Comparison of ENCODE assay signal across 10 mouse cellular contexts in genomic region chr11:32223297-32223967, GRCm38 (mm10). TPM values are rescaled to one million over a fixed set of nuclear protein-coding genes. Genes with fewer than 3 reads are reported as not detected.
DNase-seq lines count a peak whose midpoint lies in the region; ATAC-seq and TF ChIP-seq lines count a peak whose summit lies in the region.
"Had no signal": no experiment of that assay in that cellular context is flagged by ENCODE, and none has a peak within 500 bp of the region (broad histone marks: within the 10 kb centered on the region; RNA-seq: fewer than 3 reads in every experiment).

No protein-coding gene starts in this region.

- ATAC-seq in forebrain, embryonic 16.5 days, result no peak
- ATAC-seq in intestine, embryonic 15.5 days, result no peak

- no peak overlapping the region for H3K27ac ChIP-seq in forebrain, embryonic 10.5 days
- no peak overlapping the region for H3K27ac ChIP-seq in forebrain, embryonic 16.5 days (ENCODE audit: low read length)
- H3K27ac ChIP-seq in layer of hippocampus, adult 2 months, result no peak overlapping the region
- H3K27ac ChIP-seq in intestine, embryonic 15.5 days, result peak overlapping the region; percentile 98

- H3K4me3 ChIP-seq in forebrain, embryonic 10.5 days, result 0 out of 2 replicates have a peak overlapping the region, but pooled peaks have one; percentile 88
- H3K4me3 ChIP-seq in forebrain, embryonic 16.5 days (replicated peaks; ENCODE audit: low read length), result no peak overlapping the region
- H3K4me3 ChIP-seq in layer of hippocampus, adult 2 months, result no peak overlapping the region
- H3K4me3 ChIP-seq in E14TG2a.4 (replicated peaks; ENCODE audit: low read length), result peak overlapping the region; percentile 95; the same call in 1 of the 2 replicates
- H3K4me3 ChIP-seq in intestine, embryonic 15.5 days (replicated peaks), result no peak overlapping the region

- peaks cover 6% of the 10 kb centered on the region; the same call in 1 of the 2 replicates for H3K36me3 ChIP-seq in forebrain, embryonic 10.5 days (replicated peaks)
- H3K36me3 ChIP-seq in forebrain, embryonic 16.5 days (ENCODE audit: control insufficient read depth, insufficient read depth), result no peaks in the 10 kb centered on the region
- peaks cover 8% of the 10 kb centered on the region for H3K36me3 ChIP-seq in E14TG2a.4 (ENCODE audit: insufficient read depth, low read length)
- no peaks in the 10 kb centered on the region; the same call in 1 of the 2 replicates for H3K36me3 ChIP-seq in intestine, embryonic 15.5 days

- peaks cover 33% of the 10 kb centered on the region for H3K27me3 ChIP-seq in forebrain, embryonic 10.5 days (ENCODE audit: poor library complexity, severe bottlenecking)
- H3K27me3 ChIP-seq in forebrain, embryonic 16.5 days (replicated peaks; ENCODE audit: control insufficient read depth, insufficient read depth, low read length), result peaks cover 17% of the 10 kb centered on the region
- peaks cover 31% of the 10 kb centered on the region for H3K27me3 ChIP-seq in E14TG2a.4 (ENCODE audit: insufficient read depth, low read length)
- no peaks in the 10 kb centered on the region for H3K27me3 ChIP-seq in intestine, embryonic 15.5 days (replicated peaks)

- H3K4me1 ChIP-seq in forebrain, embryonic 10.5 days, result peaks cover 83% of the 10 kb centered on the region
- H3K4me1 ChIP-seq in forebrain, embryonic 16.5 days (replicated peaks; ENCODE audit: control insufficient read depth, insufficient read depth, low read length), result peaks cover 44% of the 10 kb centered on the region
- peaks cover 80% of the 10 kb centered on the region for H3K4me1 ChIP-seq in E14TG2a.4 (replicated peaks; ENCODE audit: low read depth, low read length)
- H3K4me1 ChIP-seq in intestine, embryonic 15.5 days (replicated peaks), result peaks cover 64% of the 10 kb centered on the region

- no peak overlapping the region for H3K4me2 ChIP-seq in forebrain, embryonic 16.5 days (ENCODE audit: low read length)
- peak overlapping the region; percentile 82; the same call in 1 of the 2 replicates for H3K4me2 ChIP-seq in intestine, embryonic 15.5 days (replicated peaks)

- DNase-seq in forebrain, embryonic 10.5 days (ENCODE audit: extremely low spot score, low spot score), result no peak
- no peak for DNase-seq in layer of hippocampus, adult 2 months (ENCODE audit: low spot score in 2 of 2)
- DNase-seq in layer of hippocampus, adult 18-20 months (ENCODE audit: low spot score in 2 of 2), result no peak
- no peak for DNase-seq in layer of hippocampus, postnatal 36 days
- no peak for DNase-seq in kidney, adult 11 months
- DNase-seq: cerebellum, adult 11 months had no signal

- peak; percentile 46 for TF ChIP-seq CTCF in layer of hippocampus, adult 2 months (conservative IDR thresholded peaks at IDR 0.05)
- peak; percentile 13; the same call in 1 of the 2 replicates for TF ChIP-seq CTCF in E14TG2a.4 (conservative IDR thresholded peaks at IDR 0.05; ENCODE audit: low read length)

- no peaks in the 10 kb centered on the region for H3K9me3 ChIP-seq in forebrain, embryonic 10.5 days
- no peaks in the 10 kb centered on the region for H3K9me3 ChIP-seq in forebrain, embryonic 16.5 days (ENCODE audit: control insufficient read depth, low read length)
- H3K9me3 ChIP-seq in E14TG2a.4 (ENCODE audit: low read length), result no peaks in the 10 kb centered on the region
- no peaks in the 10 kb centered on the region for H3K9me3 ChIP-seq in intestine, embryonic 15.5 days

- WGBS in forebrain, embryonic 10.5 days, result 74% methylated on average over 4 of the region's 4 CpGs
- WGBS in forebrain, embryonic 16.5 days, result 78% methylated on average over 4 of the region's 4 CpGs
- 65% methylated on average over 4 of the region's 4 CpGs for WGBS in intestine, embryonic 15.5 days

- H3K9ac ChIP-seq in forebrain, embryonic 16.5 days (replicated peaks; ENCODE audit: low read depth, low read length), result no peak overlapping the region
- H3K9ac ChIP-seq in intestine, embryonic 15.5 days, result no peak overlapping the region

RNA-seq across cellular contexts. Expression of gene Rhbdf1, which starts 1.3 kb away (rescaled TPM):
- polyA plus RNA-seq in forebrain, embryonic 10.5 days (2016; fragmentation: Nextera tagmentation; extraction: Ambion mirVana), result 21.9 and 22.9 TPM in 2 replicates
- polyA plus RNA-seq in forebrain, embryonic 16.5 days (2015; fragmentation: Nextera tagmentation; extraction: Ambion mirVana), result 21.1 and 23.3 TPM in 2 replicates
- total RNA-seq in layer of hippocampus, adult 2 months (2021), result 10 to 100 TPM; 13.4 to 13.8 TPM
- total RNA-seq in layer of hippocampus, adult 18-20 months (2021), result 10 to 100 TPM; 10.3 to 14.5 TPM
- polyA plus RNA-seq in intestine, embryonic 15.5 days (2015; fragmentation: Nextera tagmentation; extraction: Ambion mirVana), result 52.8 and 53.5 TPM in 2 replicates
- 10 to 100 TPM; 13.4 to 16.5 TPM for total RNA-seq in layer of hippocampus, postnatal 36 days (2021)

RNA-seq across cellular contexts. Expression of gene Mpg, which starts 2.9 kb away (rescaled TPM):
- polyA plus RNA-seq in forebrain, embryonic 10.5 days (2016; fragmentation: Nextera tagmentation; extraction: Ambion mirVana), result 31.0 and 31.2 TPM in 2 replicates
- 36.7 and 38.1 TPM in 2 replicates for polyA plus RNA-seq in forebrain, embryonic 16.5 days (2015; fragmentation: Nextera tagmentation; extraction: Ambion mirVana)
- total RNA-seq in layer of hippocampus, adult 2 months (2021), result 10 to 100 TPM; 15.6 to 20.5 TPM
- 10 to 100 TPM; 16.2 to 16.3 TPM for total RNA-seq in layer of hippocampus, adult 18-20 months (2021)
- polyA plus RNA-seq in intestine, embryonic 15.5 days (2015; fragmentation: Nextera tagmentation; extraction: Ambion mirVana), result 30.8 and 36.6 TPM in 2 replicates
- total RNA-seq in layer of hippocampus, postnatal 36 days (2021), result 10 to 100 TPM; 16.8 to 17.0 TPM

RNA-seq across cellular contexts. Expression of gene Snrnp25, which starts 18.2 kb away (rescaled TPM):
- 118 and 120 TPM in 2 replicates for polyA plus RNA-seq in forebrain, embryonic 10.5 days (2016; fragmentation: Nextera tagmentation; extraction: Ambion mirVana)
- polyA plus RNA-seq in forebrain, embryonic 16.5 days (2015; fragmentation: Nextera tagmentation; extraction: Ambion mirVana), result 45.0 and 45.6 TPM in 2 replicates
- total RNA-seq in layer of hippocampus, adult 2 months (2021), result 10 to 100 TPM; 20.6 to 22.4 TPM
- 10 to 100 TPM; 25.0 to 28.1 TPM for total RNA-seq in layer of hippocampus, adult 18-20 months (2021)
- polyA plus RNA-seq in intestine, embryonic 15.5 days (2015; fragmentation: Nextera tagmentation; extraction: Ambion mirVana), result 45.1 and 49.1 TPM in 2 replicates
- 10 to 100 TPM; 18.0 to 19.0 TPM for total RNA-seq in layer of hippocampus, postnatal 36 days (2021)

RNA-seq across cellular contexts. Expression of gene Il9r, which starts 23.4 kb away (rescaled TPM):
- not detected in 2 replicates for polyA plus RNA-seq in forebrain, embryonic 10.5 days (2016; fragmentation: Nextera tagmentation; extraction: Ambion mirVana)
- polyA plus RNA-seq in forebrain, embryonic 16.5 days (2015; fragmentation: Nextera tagmentation; extraction: Ambion mirVana), result not detected in 2 replicates
- not detected for total RNA-seq in layer of hippocampus, adult 2 months (2021)
- total RNA-seq in layer of hippocampus, adult 18-20 months (2021), result not detected
- 0.09 and 0.11 TPM in 2 replicates for polyA plus RNA-seq in intestine, embryonic 15.5 days (2015; fragmentation: Nextera tagmentation; extraction: Ambion mirVana)
- total RNA-seq in layer of hippocampus, postnatal 36 days (2021), result not detected
- polyA plus RNA-seq: C2C12 had no signal

RNA-seq across cellular contexts. Expression of gene Nprl3, which starts 44.1 kb away (rescaled TPM):
- polyA plus RNA-seq in forebrain, embryonic 10.5 days (2016; fragmentation: Nextera tagmentation; extraction: Ambion mirVana), result 48.3 and 48.6 TPM in 2 replicates
- polyA plus RNA-seq in forebrain, embryonic 16.5 days (2015; fragmentation: Nextera tagmentation; extraction: Ambion mirVana), result 52.2 and 56.7 TPM in 2 replicates
- 10 to 100 TPM; 62.0 to 64.1 TPM for total RNA-seq in layer of hippocampus, adult 2 months (2021)
- total RNA-seq in layer of hippocampus, adult 18-20 months (2021), result 10 to 100 TPM; 48.6 to 49.0 TPM
- polyA plus RNA-seq in intestine, embryonic 15.5 days (2015; fragmentation: Nextera tagmentation; extraction: Ambion mirVana), result 29.4 and 33.6 TPM in 2 replicates
- 10 to 100 TPM; 47.3 to 61.2 TPM for total RNA-seq in layer of hippocampus, postnatal 36 days (2021)

Comparison
In these comparisons a context has a peak if more than half of its experiments do, and no peak if none do; other contexts are left out.
1. H3K4me3 ChIP-seq: peak in forebrain, embryonic 10.5 days (single experiment) and E14TG2a.4 (single experiment); none in forebrain, embryonic 16.5 days (single experiment), layer of hippocampus, adult 2 months (single experiment) and intestine, embryonic 15.5 days (single experiment).